Mouse (Mus musculus) stomach, postnatal 0 days (tissue): ENCODE measurements at regions not wholly inside any gene's neighbourhood (a gene's known extent, or its start where the extent isn't known, plus 50 kb on each side); places are given as distances from the start of the nearest gene placed in this dataset.
"Not testable (repeated sequence)": the region's sequence is repeated elsewhere in the genome, so short reads cannot be mapped to it uniquely, and the experiment has no call there.

Experiments used
- ATAC-seq: fragments of 200-750 bp; cut with Nextera tagmentation; 2 replicates; pipeline ENCODE4 v1.8.0; 2017; ENCODE audit not compliant: low FRiP score, low TSS enrichment
- DNase-seq: peaks from one replicate; pipeline ENCODE4 v3.0.0-alpha.2; 2016; ENCODE audit warnings: low spot score
- H3K27ac ChIP-seq: fragments of 300-500 bp; sonication (generic); replicated peaks from 2 replicates; pipeline ENCODE4 v1.5.1; 2014; ENCODE audit warnings: mild to moderate bottlenecking, control low read depth
- H3K27me3 ChIP-seq: fragments of 300-500 bp; sonication (generic); 2 replicates; pipeline ENCODE4 v1.6.1; 2014; ENCODE audit warnings: low read length; ENCODE audit not compliant: control insufficient read depth, insufficient read depth
- H3K36me3 ChIP-seq: fragments of 300-500 bp; sonication (generic); 2 replicates; pipeline ENCODE4 v1.6.1; 2014; ENCODE audit warnings: low read length, mixed read lengths; ENCODE audit not compliant: control insufficient read depth, insufficient read depth
- H3K4me1 ChIP-seq: fragments of 300-500 bp; sonication (generic); replicated peaks from 2 replicates; pipeline ENCODE4 v1.6.1; 2014; ENCODE audit warnings: antibody characterized with exemption; ENCODE audit not compliant: control insufficient read depth, insufficient read depth
- H3K4me2 ChIP-seq: fragments of 300-500 bp; sonication (generic); replicated peaks from 2 replicates; pipeline ENCODE4 v1.6.1; 2014; ENCODE audit warnings: low read depth, mild to moderate bottlenecking, control low read depth, moderate library complexity
- H3K4me3 ChIP-seq: fragments of 300-500 bp; sonication (generic); 2 replicates; pipeline ENCODE4 v1.5.1; 2014; ENCODE audit warnings: low read depth, low read length, control low read depth
- H3K9ac ChIP-seq: fragments of 300-500 bp; sonication (generic); 2 replicates; pipeline ENCODE4 v1.6.1; 2014; ENCODE audit warnings: mild to moderate bottlenecking, low read length, control low read depth, mixed read lengths
- H3K9me3 ChIP-seq: fragments of 300-500 bp; sonication (generic); 2 replicates; pipeline ENCODE4 v1.6.1; 2016; ENCODE audit warnings: low read length; ENCODE audit not compliant: control insufficient read depth
- CTCF ChIP-seq: IDR thresholded peaks from 2 replicates; pipeline ENCODE4 v1.5.1; 2016; ENCODE audit warnings: antibody characterized with exemption, low read depth, mild to moderate bottlenecking, moderate library complexity
- EP300 ChIP-seq: optimal IDR thresholded peaks from 2 replicates; pipeline ENCODE3; 2016; ENCODE audit warnings: antibody characterized with exemption
- WGBS: fragments of 180-500 bp; shearing (Covaris S2); extraction: QIAGEN DNeasy Blood & Tissue Kit; methylation state at CpG from one replicate; pipeline ENCODE4 v1.1.7; 2014; 5-methylcytosine and 5-hydroxymethylcytosine counted together

DNA sequence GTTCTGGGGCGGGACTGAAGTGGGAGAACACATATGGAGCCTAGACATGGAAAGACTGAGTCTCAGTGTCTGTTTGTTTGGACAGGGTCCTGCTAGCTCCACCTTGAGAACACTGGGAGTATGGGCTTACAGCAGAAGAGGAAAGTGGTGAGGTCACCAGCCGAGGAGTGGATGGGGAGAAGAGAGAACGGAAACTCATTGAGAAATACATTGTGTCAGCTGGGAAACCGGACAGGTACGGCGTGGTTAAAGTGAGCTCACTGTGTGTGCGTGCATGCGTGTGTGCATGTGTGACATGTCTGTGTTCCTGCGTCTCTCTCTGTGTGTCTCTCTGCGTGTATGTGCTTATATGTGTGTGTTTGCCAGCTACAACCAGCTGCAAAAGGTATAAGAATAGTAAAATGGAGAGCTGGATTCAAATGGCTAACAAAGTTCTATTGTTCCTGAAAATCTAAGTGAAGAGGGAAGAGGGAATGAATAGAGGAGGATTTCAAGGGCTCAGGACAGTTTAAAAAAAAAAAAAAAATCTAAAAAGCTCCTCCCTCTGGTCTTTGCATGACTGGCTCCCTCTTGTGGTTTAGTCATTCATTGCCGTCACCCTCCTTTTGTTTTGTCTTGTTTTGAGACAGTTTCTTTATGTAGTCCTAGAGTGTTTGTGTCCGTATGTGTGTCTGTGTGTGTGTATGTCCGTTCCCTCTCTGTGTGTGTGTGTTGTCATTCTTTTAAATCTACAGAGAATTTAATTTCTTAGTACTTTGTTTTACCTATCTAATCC lies 52.0 kb upstream of the Ak4 start:
- WGBS = 58% methylated on average over 13 of the region's 13 CpGs
- peak; percentile 45 for DNase-seq

DNA sequence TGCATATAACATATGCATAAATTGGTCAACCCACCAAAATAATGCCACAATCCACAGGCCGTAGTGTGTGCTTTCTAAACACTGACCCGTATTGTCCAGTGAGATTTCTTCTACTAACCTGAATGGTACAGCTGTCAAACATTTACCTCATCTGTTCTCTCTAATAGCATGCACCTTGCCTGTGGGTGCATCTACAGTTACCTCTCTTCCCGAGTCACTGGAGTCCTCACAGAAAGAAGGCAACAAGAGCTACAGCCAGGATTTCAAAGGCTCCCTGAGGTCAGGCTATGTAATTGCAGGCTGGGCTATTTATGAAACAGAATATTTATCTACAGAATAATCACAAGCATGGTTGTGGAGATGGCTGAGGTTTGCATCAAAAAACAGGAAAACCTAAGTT lies 53.8 kb upstream of the Ak4 start:
- no peaks in the 10 kb centered on the region for H3K27me3 ChIP-seq
- H3K4me2 ChIP-seq = no peak overlapping the region
- H3K36me3 ChIP-seq = no peaks in the 10 kb centered on the region
- 82% methylated on average over 3 of the region's 3 CpGs for WGBS
- H3K27ac ChIP-seq = no peak overlapping the region
- no peaks in the 10 kb centered on the region for H3K9me3 ChIP-seq
- no peak for ATAC-seq
- TF ChIP-seq EP300 (no peak), CTCF (no peak)
- H3K4me1 ChIP-seq = no peaks in the 10 kb centered on the region
- H3K9ac ChIP-seq = no peak overlapping the region
- no peak overlapping the region for H3K4me3 ChIP-seq
- no peak for DNase-seq

More for the DNA sequence above, 52.0 kb upstream of the Ak4 start:
- no peak overlapping the region for H3K4me3 ChIP-seq
- ATAC-seq = 0 out of 2 replicates have a peak, but pooled peaks have one; percentile 12
- H3K27ac ChIP-seq = no peak overlapping the region
- H3K9me3 ChIP-seq = no peaks in the 10 kb centered on the region
- H3K36me3 ChIP-seq = no peaks in the 10 kb centered on the region
- no peaks in the 10 kb centered on the region for H3K4me1 ChIP-seq
- no peak overlapping the region for H3K4me2 ChIP-seq
- TF ChIP-seq CTCF (peak; percentile 91), EP300 (no peak)
- H3K27me3 ChIP-seq = no peaks in the 10 kb centered on the region
- H3K9ac ChIP-seq = no peak overlapping the region

DNA sequence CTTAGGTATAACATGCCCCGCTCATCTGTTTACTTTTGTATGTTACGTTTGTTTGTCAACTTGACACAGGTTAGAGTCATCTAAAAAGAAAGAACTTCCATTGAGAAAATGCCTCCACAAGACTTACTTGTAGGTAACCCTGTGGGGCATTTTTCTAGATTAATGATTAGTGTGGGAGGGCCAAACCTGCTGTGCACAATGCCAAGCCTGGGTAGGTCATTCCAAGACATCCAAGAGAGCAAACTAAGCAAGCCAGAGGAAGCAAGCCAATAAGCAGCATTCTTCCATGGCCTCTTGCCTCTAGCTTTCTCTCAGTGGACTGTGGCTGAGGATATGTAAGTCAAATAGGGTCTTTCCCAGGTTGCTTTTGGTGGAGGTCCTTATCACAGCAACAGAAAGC lies 54.4 kb upstream of the Ak4 start:
- no peaks in the 10 kb centered on the region for H3K4me1 ChIP-seq
- no peak overlapping the region for H3K9ac ChIP-seq
- H3K27me3 ChIP-seq = no peaks in the 10 kb centered on the region
- no peak for ATAC-seq
- H3K36me3 ChIP-seq = no peaks in the 10 kb centered on the region
- H3K27ac ChIP-seq = no peak overlapping the region
- no peaks in the 10 kb centered on the region for H3K9me3 ChIP-seq
- TF ChIP-seq CTCF (no peak), EP300 (no peak)
- no peak overlapping the region for H3K4me2 ChIP-seq
- DNase-seq = no peak
- WGBS = 81% methylated on average over 2 of the region's 2 CpGs
- no peak overlapping the region for H3K4me3 ChIP-seq

DNA sequence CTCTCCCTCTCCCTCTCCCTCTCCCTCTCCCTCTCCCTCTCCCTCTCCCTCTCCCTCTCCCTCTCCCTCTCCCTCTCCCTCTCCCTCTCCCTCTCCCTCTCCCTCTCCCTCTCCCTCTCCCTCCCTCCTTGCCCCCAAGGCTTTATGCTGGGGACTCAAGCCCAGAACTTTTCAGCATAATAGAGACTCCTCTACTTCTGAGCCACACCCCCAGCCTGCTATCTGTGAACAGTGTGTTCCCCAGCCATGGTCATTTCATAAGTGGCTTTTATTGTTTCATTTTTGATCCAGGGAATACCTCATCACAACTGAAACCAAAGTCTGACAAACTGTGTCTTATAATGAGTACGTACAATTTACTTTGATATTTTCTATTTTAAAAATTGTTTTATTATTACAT lies 55.8 kb upstream of the Ak4 start:
- not testable (repeated sequence) for H3K4me1 ChIP-seq, H3K4me3 ChIP-seq, ATAC-seq, H3K9me3 ChIP-seq, H3K36me3 ChIP-seq, H3K27ac ChIP-seq, H3K27me3 ChIP-seq, H3K9ac ChIP-seq, H3K4me2 ChIP-seq, DNase-seq
- WGBS = 84% methylated on average over 1 of the region's 1 CpGs

DNA sequence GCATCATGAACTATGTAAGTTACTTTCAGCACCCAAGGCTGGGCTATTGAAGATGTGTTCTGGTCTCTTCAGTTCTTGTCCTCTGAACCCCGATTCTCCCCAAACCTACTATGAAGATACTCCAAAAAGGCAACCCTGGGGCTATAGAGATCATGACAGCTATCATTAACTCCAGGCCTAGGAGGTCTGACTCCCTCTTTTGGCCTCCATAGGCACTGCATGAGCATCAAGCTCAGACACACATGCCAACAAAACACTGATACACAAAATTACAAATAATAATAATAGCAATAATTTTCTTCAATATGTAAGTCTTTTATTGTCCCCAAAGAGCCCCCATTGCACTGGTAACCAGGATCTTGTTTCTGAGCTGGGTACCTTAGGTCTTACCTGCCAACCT lies 57.3 kb upstream of the Ak4 start:
- no peaks in the 10 kb centered on the region for H3K9me3 ChIP-seq
- H3K9ac ChIP-seq = no peak overlapping the region
- H3K4me2 ChIP-seq = no peak overlapping the region
- H3K36me3 ChIP-seq = no peaks in the 10 kb centered on the region
- TF ChIP-seq EP300 (no peak), CTCF (peak; percentile 42)
- WGBS = 84% methylated on average over 1 of the region's 1 CpGs
- no peak for DNase-seq
- H3K4me1 ChIP-seq = no peaks in the 10 kb centered on the region
- H3K4me3 ChIP-seq = no peak overlapping the region
- H3K27ac ChIP-seq = no peak overlapping the region
- no peaks in the 10 kb centered on the region for H3K27me3 ChIP-seq
- ATAC-seq = no peak

DNA sequence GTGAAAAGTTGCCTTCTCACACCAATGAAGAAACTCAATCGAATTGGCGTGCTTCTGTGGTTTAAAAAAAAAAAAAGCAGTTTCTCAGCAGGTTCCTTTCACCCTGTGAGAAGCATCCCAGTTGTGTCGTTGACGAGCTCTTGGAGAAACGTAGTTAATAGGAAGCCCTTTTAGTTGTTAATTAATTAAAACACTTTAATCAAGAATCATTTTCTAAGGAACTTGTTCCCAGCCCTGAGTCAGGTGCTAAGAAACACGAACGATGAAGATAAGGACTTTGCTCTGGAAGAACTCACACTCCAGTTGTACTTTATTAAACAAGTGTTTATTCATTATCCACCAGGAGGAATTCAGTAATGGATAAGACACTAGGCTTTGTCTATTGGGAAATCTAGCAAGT lies 58.8 kb upstream of the Ak4 start:
- Histone ChIP-seq H3K9me3 (no peaks in the 10 kb centered on the region), H3K36me3 (no peaks in the 10 kb centered on the region), H3K27me3 (no peaks in the 10 kb centered on the region), H3K4me2 (no peak overlapping the region), H3K4me3 (no peak overlapping the region), H3K27ac (no peak overlapping the region), H3K4me1 (no peaks in the 10 kb centered on the region), H3K9ac (no peak overlapping the region)
- WGBS = 80% methylated on average over 7 of the region's 7 CpGs
- no peak for ATAC-seq
- TF ChIP-seq CTCF = no peak
- DNase-seq = no peak
